Mouse (Mus musculus) forebrain, postnatal 0 days (tissue): ENCODE results near the gene Fgf14. TPM values are rescaled to one million over a fixed set of nuclear protein-coding genes. Genes with fewer than 3 reads are reported as not detected.

Source experiments
- ATAC-seq: fragments of 200-750 bp; cut with Nextera tagmentation; 2 replicates; pipeline ENCODE4 v1.8.0; 2017; ENCODE audit warnings: mild to moderate bottlenecking, moderate library complexity
- DNase-seq: peaks from one replicate; pipeline ENCODE4 v3.0.0-alpha.2; 2015
- H3K27ac ChIP-seq: fragments of 300-500 bp; sonication (generic); 2 replicates; pipeline ENCODE4 v1.5.1; 2014; ENCODE audit warnings: low read depth, mild to moderate bottlenecking, antibody characterized with exemption, low read length, moderate library complexity, mixed read lengths
- H3K27me3 ChIP-seq: fragments of 300-500 bp; sonication (generic); 2 replicates; pipeline ENCODE4 v1.6.1; 2014; ENCODE audit warnings: mild to moderate bottlenecking, low read length, mixed read lengths; ENCODE audit not compliant: insufficient read depth
- H3K36me3 ChIP-seq: fragments of 300-500 bp; sonication (generic); 2 replicates; pipeline ENCODE4 v1.6.1; 2014; ENCODE audit warnings: mild to moderate bottlenecking, moderate library complexity; ENCODE audit not compliant: insufficient read depth
- H3K4me1 ChIP-seq: fragments of 300-500 bp; sonication (generic); 2 replicates; pipeline ENCODE4 v1.6.1; 2014; ENCODE audit warnings: antibody characterized with exemption; ENCODE audit not compliant: insufficient read depth
- H3K4me2 ChIP-seq: fragments of 300-500 bp; sonication (generic); 2 replicates; pipeline ENCODE4 v1.6.1; 2014; ENCODE audit warnings: low read depth, mild to moderate bottlenecking, moderate library complexity
- H3K4me3 ChIP-seq: fragments of 300-500 bp; sonication (generic); 2 replicates; pipeline ENCODE4 v1.5.1; 2014; ENCODE audit warnings: low read depth, low read length, mixed read lengths
- H3K9ac ChIP-seq: fragments of 300-500 bp; sonication (generic); 2 replicates; pipeline ENCODE4 v1.6.1; 2014; ENCODE audit warnings: mild to moderate bottlenecking
- H3K9me3 ChIP-seq: fragments of 300-500 bp; sonication (generic); 2 replicates; pipeline ENCODE4 v1.6.1; 2016; ENCODE audit warnings: low read length
- CTCF ChIP-seq: sonication (generic); IDR thresholded peaks from 2 replicates; pipeline ENCODE4 v1.5.1; 2016; ENCODE audit warnings: antibody characterized with exemption, control low read depth, low read depth
- WGBS: fragments of 180-500 bp; shearing (Covaris S2); extraction: QIAGEN DNeasy Blood & Tissue Kit; methylation state at CpG from one replicate; pipeline ENCODE4 v1.1.7; 2014; 5-methylcytosine and 5-hydroxymethylcytosine counted together
- polyA plus RNA-seq: library from polyadenylated mRNA; unstranded; fragments of >200 nt; fragmentation: Nextera tagmentation; extraction: Ambion mirVana; gene quantifications from 2 replicates; pipeline ENCODE4 v1.2.1, GENCODE M21; 2015
- total RNA-seq: library from RNA; depleted of rRNA; stranded (reverse); fragments of >200 nt; gene quantifications from 2 replicates; pipeline ENCODE4 v1.2.3, GENCODE M21; 2014

The Fgf14 gene
- total and polyA plus RNA-seq, 2 experiments from 2014 or later, result 32.4 to 46.8 TPM

DNA sequence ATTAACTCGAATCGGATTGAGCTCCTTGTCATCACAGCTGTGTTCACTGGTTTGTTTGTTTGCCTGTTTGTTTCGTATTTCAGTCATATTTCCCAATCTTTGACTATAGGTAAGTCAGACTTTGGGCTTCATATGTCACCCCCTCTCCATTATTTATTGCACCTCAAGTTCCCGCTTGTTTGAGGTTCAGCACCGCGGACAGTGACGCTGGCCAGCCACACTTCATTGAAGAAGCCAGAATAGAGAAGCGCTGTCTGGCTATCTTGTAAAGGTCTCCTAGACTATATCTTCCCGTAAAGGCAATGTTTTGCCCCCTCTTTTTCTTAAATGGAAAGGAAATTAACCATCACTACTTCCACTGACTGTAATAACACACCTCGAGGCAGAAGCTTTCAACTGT, 481.6 kb downstream of the Fgf14 start:
- H3K4me3 ChIP-seq, result peak overlapping the region; percentile 19; the same call in 1 of the 2 replicates
- WGBS, result 28% methylated on average over 10 of the region's 10 CpGs
- TF ChIP-seq CTCF, result no peak
- ATAC-seq (no peak), DNase-seq (no peak)
- peaks cover 17% of the 10 kb centered on the region for H3K4me1 ChIP-seq
- H3K27me3 ChIP-seq, result no peaks in the 10 kb centered on the region
- H3K4me2 ChIP-seq, result peak overlapping the region; percentile 38
- H3K9me3 ChIP-seq, result no peaks in the 10 kb centered on the region
- H3K27ac ChIP-seq, result no peak overlapping the region
- H3K9ac ChIP-seq, result no peak overlapping the region
- no peaks in the 10 kb centered on the region for H3K36me3 ChIP-seq

- Histone ChIP-seq H3K36me3 (no peaks in the 10 kb centered on the region), H3K4me2 (peak overlapping the region; percentile 94), H3K9ac (peak overlapping the region; percentile 78), H3K4me1 (peaks cover 17% of the 10 kb centered on the region), H3K4me3 (peak overlapping the region; percentile 57), H3K9me3 (no peaks in the 10 kb centered on the region), H3K27ac (peak overlapping the region; percentile 74), H3K27me3 (no peaks in the 10 kb centered on the region)
- TF ChIP-seq CTCF, result no peak
- ATAC-seq, result peak; percentile 28
- peak; percentile 24 for DNase-seq
- 5% methylated on average over 15 of the region's 15 CpGs for WGBS
Measured at GRCm38 (mm10) chr14:124192815-124193142, 484.1 kb downstream of the Fgf14 start.

DNA sequence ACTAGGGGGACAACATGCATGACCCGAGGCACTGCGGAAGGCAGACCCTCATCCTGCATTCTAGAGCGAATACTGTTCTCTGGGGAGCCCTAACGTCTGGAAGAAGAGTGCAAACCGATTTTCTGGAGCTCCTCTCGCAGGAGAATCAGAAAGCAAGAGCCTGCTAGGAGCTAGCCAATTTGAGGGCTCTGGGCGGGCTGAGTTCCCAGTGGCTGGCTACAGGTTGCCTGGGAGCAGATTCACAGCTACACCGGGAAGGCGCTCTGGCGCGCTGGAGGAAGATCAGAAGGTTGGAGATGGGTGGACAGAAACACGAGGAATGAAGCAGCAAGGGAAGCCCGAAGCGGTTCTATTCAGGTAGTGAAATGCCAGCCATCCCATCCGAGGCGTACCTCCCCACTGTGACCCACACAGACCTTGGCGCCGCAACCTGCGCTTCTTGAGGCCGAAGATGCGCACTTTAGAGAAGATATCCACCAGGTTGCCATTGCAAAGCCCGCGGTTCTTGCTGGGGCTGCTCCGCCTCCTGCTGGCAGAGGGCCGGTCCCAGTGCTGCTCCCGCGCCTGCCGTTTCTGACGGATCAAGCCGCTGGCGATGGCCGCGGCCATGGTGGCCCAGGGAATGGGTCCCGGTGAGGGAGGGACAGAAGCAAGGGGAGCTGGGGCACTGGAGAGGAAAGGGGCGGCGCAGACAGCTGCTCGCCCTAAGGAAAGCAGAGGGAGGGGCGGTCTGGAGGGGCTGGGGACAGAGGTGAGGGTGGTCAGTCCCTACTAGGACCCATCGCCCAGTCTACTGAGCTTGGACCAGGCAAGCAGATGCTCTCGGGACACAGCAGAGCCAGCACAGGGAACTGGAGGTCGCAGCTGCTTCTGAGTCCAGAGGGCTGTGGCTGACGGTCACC, 484.8 kb downstream of the Fgf14 start:
- WGBS, result 2% methylated on average over 42 of the region's 42 CpGs
- peak overlapping the region; percentile 78 for H3K9ac ChIP-seq

GRCm38 (mm10) chr14:124180265-124180664, 496.7 kb downstream of the Fgf14 start:
- ATAC-seq (no peak), DNase-seq (no peak)
- no peak overlapping the region for H3K9ac ChIP-seq
- no peak overlapping the region for H3K4me2 ChIP-seq
- no peaks in the 10 kb centered on the region for H3K4me1 ChIP-seq
- H3K27ac ChIP-seq, result no peak overlapping the region
- H3K4me3 ChIP-seq, result no peak overlapping the region
- H3K9me3 ChIP-seq, result no peaks in the 10 kb centered on the region
- no peaks in the 10 kb centered on the region for H3K36me3 ChIP-seq
- no peaks in the 10 kb centered on the region for H3K27me3 ChIP-seq
- 89% methylated on average over 1 of the region's 1 CpGs for WGBS
- no peak for TF ChIP-seq CTCF

More for the DNA sequence above, 484.8 kb downstream of the Fgf14 start:
- H3K4me3 ChIP-seq, result peak overlapping the region; percentile 57
- peak overlapping the region; percentile 74 for H3K27ac ChIP-seq
- H3K36me3 ChIP-seq, result no peaks in the 10 kb centered on the region
- peak; percentile 75 for TF ChIP-seq CTCF
- ATAC-seq (peak; percentile 83), DNase-seq (peak; percentile 77)
- H3K27me3 ChIP-seq, result no peaks in the 10 kb centered on the region
- peak overlapping the region; percentile 94 for H3K4me2 ChIP-seq
- H3K4me1 ChIP-seq, result peaks cover 17% of the 10 kb centered on the region
- H3K9me3 ChIP-seq, result no peaks in the 10 kb centered on the region

- ATAC-seq (no peak), DNase-seq (no peak)
- TF ChIP-seq CTCF, result no peak
- Histone ChIP-seq H3K27me3 (no peaks in the 10 kb centered on the region), H3K4me2 (no peak overlapping the region), H3K4me1 (no peaks in the 10 kb centered on the region), H3K9me3 (no peaks in the 10 kb centered on the region), H3K4me3 (no peak overlapping the region), H3K27ac (no peak overlapping the region), H3K9ac (no peak overlapping the region), H3K36me3 (no peaks in the 10 kb centered on the region)
- WGBS, result 94% methylated on average over 1 of the region's 1 CpGs
Measured at GRCm38 (mm10) chr14:124174111-124174510, 502.8 kb downstream of the Fgf14 start.

DNA sequence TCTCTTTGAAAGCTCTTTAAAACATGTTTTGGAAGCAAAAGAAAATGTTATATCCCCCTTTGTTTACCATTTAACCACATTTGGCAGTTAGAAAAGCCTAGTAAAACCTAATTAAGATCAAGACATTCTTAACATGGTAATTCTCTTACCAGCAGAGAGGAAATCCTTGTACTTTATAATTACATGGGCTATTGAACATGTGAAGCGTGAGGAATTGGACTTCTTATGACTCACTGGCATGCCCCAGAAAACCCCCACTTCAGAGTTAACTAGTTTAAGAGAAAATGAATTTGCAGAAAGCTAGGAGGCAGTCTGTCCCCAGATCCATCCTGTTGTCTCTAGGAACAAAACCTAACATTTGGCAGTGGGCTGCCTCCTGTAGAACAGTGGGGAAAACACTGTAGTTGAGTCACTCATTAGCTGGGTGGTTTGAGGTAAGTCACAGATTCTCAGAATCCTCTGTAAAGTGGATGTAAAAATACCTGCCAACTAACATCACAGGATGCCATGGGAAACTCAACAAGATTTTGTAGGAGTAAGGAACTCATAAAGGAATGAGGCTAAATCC, 513.2 kb downstream of the Fgf14 start:
- TF ChIP-seq CTCF, result no peak
- DNase-seq, result no peak

DNA sequence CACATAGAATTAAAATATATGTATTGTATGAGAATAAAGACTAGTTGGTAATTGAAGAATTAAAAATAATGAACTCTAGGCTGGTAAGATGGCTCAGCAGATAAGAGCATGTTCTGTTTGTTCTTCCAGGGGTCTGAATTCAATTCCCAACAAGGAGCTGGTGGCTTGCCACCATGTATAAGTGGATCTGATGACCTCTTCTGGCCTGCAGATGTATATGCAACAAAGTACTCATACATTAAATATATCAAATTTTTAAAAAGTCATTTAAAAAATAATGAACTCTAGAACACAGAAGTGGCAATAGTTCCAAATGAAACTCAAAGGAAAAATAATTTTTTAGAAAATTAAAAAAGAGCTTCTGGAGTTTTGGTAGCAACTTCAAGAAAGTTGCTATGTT, 529.5 kb downstream of the Fgf14 start:
- Histone ChIP-seq H3K9ac (no peak overlapping the region), H3K4me1 (no peaks in the 10 kb centered on the region), H3K4me3 (no peak overlapping the region), H3K27ac (no peak overlapping the region), H3K36me3 (no peaks in the 10 kb centered on the region), H3K9me3 (no peaks in the 10 kb centered on the region), H3K27me3 (no peaks in the 10 kb centered on the region), H3K4me2 (no peak overlapping the region)
- DNase-seq (no peak), ATAC-seq (no peak)
- no peak for TF ChIP-seq CTCF

More for the DNA sequence above, 513.2 kb downstream of the Fgf14 start:
- no peak overlapping the region for H3K4me3 ChIP-seq
- 36% methylated on average over 1 of the region's 1 CpGs for WGBS
- H3K4me2 ChIP-seq, result no peak overlapping the region
- no peaks in the 10 kb centered on the region for H3K36me3 ChIP-seq
- H3K27ac ChIP-seq, result no peak overlapping the region
- no peaks in the 10 kb centered on the region for H3K4me1 ChIP-seq
- H3K9ac ChIP-seq, result no peak overlapping the region
- H3K27me3 ChIP-seq, result no peaks in the 10 kb centered on the region
- no peak for ATAC-seq
- no peaks in the 10 kb centered on the region for H3K9me3 ChIP-seq
